Mouse (Mus musculus): ENCODE data around the gene Cct8.

The Cct8 gene

GRCm38 (mm10) chr16:87455180-87455611, 40.5 kb downstream of the Cct8 start:
- CTCF ChIA-PET: interaction anchor here in 2 of 4 experiments (0.6 to 1.0 kb wide), 3 partner anchors 16 to 299 kb away, joined by 3 to 4 read pairs (median 3); no protein-coding TSS in a partner anchor
- POLR2A ChIA-PET: interaction anchor here in 3 of 4 experiments (0.5 to 1.9 kb wide), 26 partner anchors 9 to 271 kb away, joined by 3 to 33 read pairs (median 4); partner anchors contain the start of genes Rwdd2b (in 3 of the 3), Bach1 (in 2 of the 3) and Cct8 (in 1 of the 3)

GRCm38 (mm10) chr16:87454419-87455179, 41.1 kb downstream of the Cct8 start, which contains the start of gene Usp16:
TSS of gene Usp16 (plus strand) at chr16:87454703.
- ChIA-PET CTCF (interaction anchor here in 2 of 4 experiments (0.6 to 1.0 kb wide), 2 partner anchors 137 to 300 kb away, joined by 3 read pairs; no protein-coding TSS in a partner anchor), POLR2A (interaction anchor here in 3 of 4 experiments (0.5 to 1.9 kb wide), 25 partner anchors 9 to 271 kb away, joined by 3 to 33 read pairs (median 4); partner anchors contain the start of genes Rwdd2b (in 3 of the 3), Bach1 (in 2 of the 3) and Cct8 (in 1 of the 3))

- ChIA-PET CTCF (no interaction called here), POLR2A (interaction anchor here in 2 of 4 experiments (1.2 to 2.4 kb wide), 3 partner anchors 12 to 16 kb away, joined by 3 to 14 read pairs (median 11); partner anchors contain the start of gene Rwdd2b (in 2 of the 2))
These were observed 42.4 kb downstream of the Cct8 start for GRCm38 (mm10) chr16:87453226-87453625.

GRCm38 (mm10) chr16:87445528-87445927, 50.1 kb downstream of the Cct8 start:
- ChIA-PET CTCF (interaction anchor here in 2 of 4 experiments (0.6 to 0.7 kb wide), 2 partner anchors 27 to 43 kb away, joined by 4 to 5 read pairs; no protein-coding TSS in a partner anchor), POLR2A (interaction anchor here in 1 of 4 experiments (0.9 kb wide), 1 partner anchor 10 kb away, joined by 3 read pairs; no protein-coding TSS in a partner anchor)

GRCm38 (mm10) chr16:87445110-87445509, 50.6 kb downstream of the Cct8 start:
- ChIA-PET CTCF (interaction anchor here in 1 of 4 experiments (0.7 kb wide), 1 partner anchor 42 kb away, joined by 5 read pairs; no protein-coding TSS in a partner anchor), POLR2A (interaction anchor here in 1 of 4 experiments (0.9 to 2.4 kb wide), 2 partner anchors 10 to 11 kb away, joined by 3 to 12 read pairs; no protein-coding TSS in a partner anchor)

- CTCF ChIA-PET: no interaction called here
- POLR2A ChIA-PET: interaction anchor here in 2 of 4 experiments (1.1 to 4.7 kb wide), 5 partner anchors 10 to 51 kb away, joined by 3 to 29 read pairs (median 5); partner anchors contain the start of gene Usp16 (in 1 of the 2)
These were observed 51.6 kb downstream of the Cct8 start for GRCm38 (mm10) chr16:87444071-87444470.

GRCm38 (mm10) chr16:87443245-87443644, 52.4 kb downstream of the Cct8 start:
- ChIA-PET CTCF (no interaction called here), POLR2A (interaction anchor here in 3 of 4 experiments (0.9 to 4.7 kb wide), 8 partner anchors 9 to 52 kb away, joined by 3 to 33 read pairs (median 4); partner anchors contain the start of gene Usp16 (in 2 of the 3))

GRCm38 (mm10) chr16:87442291-87442690, 53.4 kb downstream of the Cct8 start:
- ChIA-PET POLR2A (interaction anchor here in 3 of 4 experiments (0.7 to 4.7 kb wide), 7 partner anchors 11 to 568 kb away, joined by 3 to 33 read pairs (median 3); partner anchors contain the start of gene Usp16 (in 2 of the 3)), CTCF (no interaction called here)

GRCm38 (mm10) chr16:87441089-87441488, 54.6 kb downstream of the Cct8 start:
- ChIA-PET POLR2A (interaction anchor here (0.6 to 4.7 kb wide), 34 partner anchors 9 to 258 kb away, joined by 3 to 33 read pairs (median 4); partner anchors contain the start of genes Bach1 (in 2 of the 4), Cct8 (in 2 of the 4), Usp16 (in 2 of the 4) and Ltn1 (in 1 of the 4)), CTCF (interaction anchor here in 1 of 4 experiments (0.6 kb wide), 1 partner anchor 13 kb away, joined by 5 read pairs; no protein-coding TSS in a partner anchor)

- ChIA-PET CTCF (interaction anchor here in 3 of 4 experiments (0.7 to 1.2 kb wide), 5 partner anchors 22 to 46 kb away, joined by 3 to 6 read pairs (median 3); no protein-coding TSS in a partner anchor), POLR2A (interaction anchor here (0.6 to 4.7 kb wide), 49 partner anchors 8 to 1543 kb away, joined by 3 to 33 read pairs (median 4); partner anchors contain the start of genes Bach1 (in 3 of the 4), N6amt1 (in 3 of the 4), Cct8 (in 2 of the 4) and Usp16 (in 2 of the 4))
These were observed 55.4 kb downstream of the Cct8 start, which contains the start of gene Rwdd2b for GRCm38 (mm10) chr16:87440184-87440686. TSS of gene Rwdd2b (minus strand) at chr16:87440573.

GRCm38 (mm10) chr16:87438697-87439096, 57.0 kb downstream of the Cct8 start:
- CTCF ChIA-PET: no interaction called here
- POLR2A ChIA-PET: interaction anchor here in 1 of 4 experiments (0.6 to 1.5 kb wide), 5 partner anchors 12 to 243 kb away, joined by 3 to 4 read pairs (median 3); no protein-coding TSS in a partner anchor

- CTCF ChIA-PET: no interaction called here
- POLR2A ChIA-PET: interaction anchor here in 2 of 4 experiments (0.8 to 1.6 kb wide), 13 partner anchors 12 to 82 kb away, joined by 3 to 6 read pairs (median 3); partner anchors contain the start of gene Usp16 (in 1 of the 2)
These were observed 58.6 kb downstream of the Cct8 start for GRCm38 (mm10) chr16:87437096-87437495.

GRCm38 (mm10) chr16:87435411-87436205, 60.1 kb downstream of the Cct8 start:
- CTCF ChIA-PET: interaction anchor here in 1 of 4 experiments (1.4 kb wide), 1 partner anchor 29 kb away, joined by 3 read pairs; no protein-coding TSS in a partner anchor
- POLR2A ChIA-PET: interaction anchor here in 3 of 4 experiments (0.6 to 3.1 kb wide), 9 partner anchors 8 to 264 kb away, joined by 3 to 12 read pairs (median 3); partner anchors contain the start of gene Bach1 (in 2 of the 3)

- ChIA-PET POLR2A (interaction anchor here in 3 of 4 experiments (0.6 to 3.1 kb wide), 8 partner anchors 9 to 265 kb away, joined by 3 to 12 read pairs (median 4); partner anchors contain the start of gene Bach1 (in 1 of the 3)), CTCF (interaction anchor here in 1 of 4 experiments (1.4 kb wide), 1 partner anchor 28 kb away, joined by 3 read pairs; no protein-coding TSS in a partner anchor)
These were observed 60.7 kb downstream of the Cct8 start for GRCm38 (mm10) chr16:87434946-87435345.

GRCm38 (mm10) chr16:87434266-87434665, 61.4 kb downstream of the Cct8 start:
- CTCF ChIA-PET: no interaction called here
- POLR2A ChIA-PET: interaction anchor here in 2 of 4 experiments (1.1 to 3.1 kb wide), 8 partner anchors 9 to 266 kb away, joined by 3 to 14 read pairs (median 4); partner anchors contain the start of gene Usp16 (in 1 of the 2)
